Mouse (Mus musculus) spleen, adult 2 months (tissue): Measurements from ENCODE around the gene 1700025C18Rik. TPM values are rescaled to one million over a fixed set of nuclear protein-coding genes. Genes with fewer than 3 reads are reported as not detected.
A peak's percentile ranks its signal among the peaks of the same experiment; 100 is the strongest.

Experiments
- DNase-seq, 2 experiments: peaks; one replicate each; pipeline versions ENCODE4 v3.0.0 to v3.0.0-alpha.2; 2012 to 2021; ENCODE audit warnings: low spot score in 2 of 2, low read depth in 1 of 2
- H3K27ac ChIP-seq: fragments of 200-500 bp; 2 replicates; pipeline ENCODE4 v1.5.1; 2012; ENCODE audit warnings: low read length, inconsistent platforms; ENCODE audit not compliant: insufficient read depth
- H3K27me3 ChIP-seq: fragments of 200-500 bp; 2 replicates; pipeline ENCODE4 v1.6.1; 2012; ENCODE audit warnings: mild to moderate bottlenecking, moderate library complexity, low read length, inconsistent platforms; ENCODE audit not compliant: control insufficient read depth, insufficient read depth
- H3K36me3 ChIP-seq: fragments of 200-500 bp; 2 replicates; pipeline ENCODE4 v1.6.1; 2012; ENCODE audit warnings: mild to moderate bottlenecking, low read length, inconsistent platforms; ENCODE audit not compliant: control insufficient read depth, insufficient read depth
- H3K4me1 ChIP-seq: fragments of 200-500 bp; 2 replicates; pipeline ENCODE4 v1.6.1; 2011; ENCODE audit warnings: inconsistent platforms; ENCODE audit not compliant: control insufficient read depth, insufficient read depth, insufficient read length
- H3K4me3 ChIP-seq: fragments of 200-500 bp; 2 replicates; pipeline ENCODE4 v1.5.1; 2011; ENCODE audit warnings: mild to moderate bottlenecking, inconsistent platforms; ENCODE audit not compliant: insufficient read depth, insufficient read length; ENCODE audit errors: extremely low read depth
- CTCF ChIP-seq: fragments of 200-500 bp; IDR thresholded peaks from 2 replicates; pipeline ENCODE4 v1.5.1; 2011; ENCODE audit warnings: mild to moderate bottlenecking, inconsistent platforms; ENCODE audit not compliant: insufficient read depth, insufficient read length, insufficient replicate concordance; ENCODE audit errors: extremely low read depth
- POLR2A ChIP-seq: fragments of 200-500 bp; IDR thresholded peaks from 2 replicates; pipeline ENCODE4 v1.6.1; 2011; ENCODE audit warnings: low read depth, low read length, inconsistent platforms
- WGBS: fragments of 180-500 bp; shearing (Covaris S2); methylation state at CpG from one replicate; pipeline ENCODE4 v1.1.7; 2018; 5-methylcytosine and 5-hydroxymethylcytosine counted together
- polyA plus RNA-seq: library from polyadenylated mRNA; depleted of rRNA; stranded (reverse); fragments of >200 nt; gene quantifications from 2 replicates; pipeline ENCODE4 v1.2.3, GENCODE M21; 2012

1700025C18Rik gene
- polyA plus RNA-seq, 1 experiment, result not detected

GRCm38 (mm10) chr2:165078605-165079004 lies 11.9 kb downstream of the 1700025C18Rik start:
- H3K4me3 ChIP-seq, result no peak overlapping the region
- peaks cover 1% of the 10 kb centered on the region for H3K27me3 ChIP-seq
- WGBS, result 21% methylated on average over 10 of the region's 10 CpGs
- no peak overlapping the region for H3K27ac ChIP-seq
- H3K4me1 ChIP-seq, result no peaks in the 10 kb centered on the region
- no peak for TF ChIP-seq POLR2A
- TF ChIP-seq CTCF, result no peak
- H3K36me3 ChIP-seq, result no peaks in the 10 kb centered on the region
- DNase-seq, result no peak

GRCm38 (mm10) chr2:165078045-165078444 lies 12.5 kb downstream of the 1700025C18Rik start:
- Histone ChIP-seq H3K4me3 (no peak overlapping the region), H3K27me3 (peaks cover 1% of the 10 kb centered on the region), H3K36me3 (no peaks in the 10 kb centered on the region), H3K4me1 (no peaks in the 10 kb centered on the region), H3K27ac (no peak overlapping the region)
- WGBS, result 24% methylated on average over 8 of the region's 8 CpGs
- DNase-seq, result no peak
- TF ChIP-seq POLR2A (no peak), CTCF (no peak)

GRCm38 (mm10) chr2:165077055-165077454 lies 13.5 kb downstream of the 1700025C18Rik start:
- Histone ChIP-seq H3K36me3 (no peaks in the 10 kb centered on the region), H3K27ac (no peak overlapping the region), H3K4me1 (no peaks in the 10 kb centered on the region), H3K27me3 (peaks cover 1% of the 10 kb centered on the region), H3K4me3 (no peak overlapping the region)
- TF ChIP-seq POLR2A (no peak), CTCF (no peak)
- WGBS, result 26% methylated on average over 9 of the region's 9 CpGs
- no peak for DNase-seq

- peak; percentile 38 to 75 for DNase-seq
- H3K36me3 ChIP-seq, result no peaks in the 10 kb centered on the region; the same call in 1 of the 2 replicates
- TF ChIP-seq POLR2A (no peak), CTCF (peak; percentile 94; the same call in 1 of the 2 replicates)
- 41% methylated on average over 2 of the region's 2 CpGs for WGBS
- no peak overlapping the region for H3K27ac ChIP-seq
- no peak overlapping the region for H3K4me3 ChIP-seq
- no peaks in the 10 kb centered on the region; the same call in 1 of the 2 replicates for H3K4me1 ChIP-seq
- H3K27me3 ChIP-seq, result peaks cover 1% of the 10 kb centered on the region
Observed at GRCm38 (mm10) chr2:165074937-165075336, 15.6 kb downstream of the 1700025C18Rik start.

- Histone ChIP-seq H3K4me1 (no peaks in the 10 kb centered on the region; the same call in 1 of the 2 replicates), H3K4me3 (no peak overlapping the region), H3K27ac (no peak overlapping the region), H3K36me3 (no peaks in the 10 kb centered on the region; the same call in 1 of the 2 replicates), H3K27me3 (peaks cover 1% of the 10 kb centered on the region)
- no peak for DNase-seq
- WGBS, result 43% methylated on average over 11 of the region's 11 CpGs
- no peak for TF ChIP-seq POLR2A
- TF ChIP-seq CTCF, result no peak
Observed at GRCm38 (mm10) chr2:165074081-165074884, 16.3 kb downstream of the 1700025C18Rik start.

- Histone ChIP-seq H3K4me3 (no peak overlapping the region), H3K27ac (no peak overlapping the region), H3K4me1 (no peaks in the 10 kb centered on the region; the same call in 1 of the 2 replicates), H3K36me3 (no peaks in the 10 kb centered on the region; the same call in 1 of the 2 replicates), H3K27me3 (peaks cover 1% of the 10 kb centered on the region; the same call in 1 of the 2 replicates)
- TF ChIP-seq CTCF (no peak), POLR2A (no peak)
- 19% methylated on average over 9 of the region's 9 CpGs for WGBS
- no peak for DNase-seq
Observed at GRCm38 (mm10) chr2:165073381-165073781, 17.2 kb downstream of the 1700025C18Rik start.
